Mouse (Mus musculus) Patski (cell line): ENCODE data around the gene Mrpl4. TPM values are rescaled to one million over a fixed set of nuclear protein-coding genes. Genes with fewer than 3 reads are reported as not detected.

ENCODE experiments used
- ATAC-seq: fragments of 100-300 bp; one replicate; pipeline ENCODE4 v1.8.0; 2021
- CTCF ChIA-PET: fragments of 350-600 bp; sonication (Branson Sonifier 250); formaldehyde crosslinking; loops from one replicate; lab custom pipeline; 2022; ENCODE audit warnings: inconsistent platforms; lab: Charles Lee
- POLR2A ChIA-PET: fragments of 350-600 bp; sonication (Branson Sonifier 250); formaldehyde crosslinking; loops from one replicate; lab custom pipeline; 2022; ENCODE audit warnings: antibody characterized with exemption, inconsistent platforms; lab: Charles Lee
- DNase-seq: peaks from one replicate; pipeline ENCODE4 v3.0.0-alpha.2; 2011; ENCODE audit warnings: low read depth, low spot score
- H3K27me3 ChIP-seq: fragments of 371-371 bp; one replicate; pipeline ENCODE4 v1.5.1; 2021
- CTCF ChIP-seq: fragments of 100-300 bp; IDR thresholded peaks from one replicate; pipeline ENCODE4 v1.5.1; 2021
- in situ Hi-C: fragments of 300-500 bp; cut with MboI; formaldehyde crosslinking; loops from 3 replicates; pipeline ENCODE4 v1.11.1; 2018; ENCODE audit warnings: low pct_unique_long_range_greater_than_20kb, mixed read lengths
- polyA plus RNA-seq: library from polyadenylated mRNA; unstranded; gene quantifications from one replicate; pipeline ENCODE4 v1.2.3, GENCODE M21; 2021

The Mrpl4 gene
- polyA plus RNA-seq, 1 experiment from 2014 or later: 89.1 TPM

GRCm38 (mm10) chr9:20973001-20973681, 29.4 kb upstream of the Mrpl4 start:
- POLR2A ChIA-PET: interaction anchor here (0.8 kb wide), 1 partner anchor 10 kb away, joined by 3 read pairs; no protein-coding TSS in a partner anchor
- DNase-seq: no peak
- CTCF ChIA-PET: no interaction called here
- no peak for ATAC-seq
- in situ Hi-C loops: no loop called here
- TF ChIP-seq CTCF: no peak
- H3K27me3 ChIP-seq: no peaks in the 10 kb centered on the region

GRCm38 (mm10) chr9:20973682-20974075, 28.9 kb upstream of the Mrpl4 start:
- in situ Hi-C loops: no loop called here
- ChIA-PET CTCF (interaction anchor here (1.6 to 2.2 kb wide), 2 partner anchors 23 to 30 kb away, joined by 4 to 8 read pairs; no protein-coding TSS in a partner anchor), POLR2A (interaction anchor here (0.8 kb wide), 1 partner anchor 16 kb away, joined by 4 read pairs; no protein-coding TSS in a partner anchor)
- H3K27me3 ChIP-seq: no peaks in the 10 kb centered on the region
- ATAC-seq: no peak
- no peak for DNase-seq
- no peak for TF ChIP-seq CTCF

GRCm38 (mm10) chr9:20975431-20976215, 26.9 kb upstream of the Mrpl4 start:
- ATAC-seq: peak; percentile 61
- in situ Hi-C loops: no loop called here

GRCm38 (mm10) chr9:20976216-20976960, 26.1 kb upstream of the Mrpl4 start, which contains the start of gene S1pr2:
Gene S1pr2 (minus strand): TSS chr9:20976781.
- DNase-seq (no peak), ATAC-seq (peak; percentile 57)
- ChIA-PET CTCF (interaction anchor here (1.2 to 2.2 kb wide), 2 partner anchors 21 to 33 kb away, joined by 3 to 8 read pairs; no protein-coding TSS in a partner anchor), POLR2A (interaction anchor here (0.7 to 1.2 kb wide), 3 partner anchors 12 to 84 kb away, joined by 3 to 4 read pairs (median 3); no protein-coding TSS in a partner anchor)
- TF ChIP-seq CTCF: no peak
- in situ Hi-C loops: no loop called here
- no peaks in the 10 kb centered on the region for H3K27me3 ChIP-seq

More at GRCm38 (mm10) chr9:20975431-20976215, 26.9 kb upstream of the Mrpl4 start:
- no peaks in the 10 kb centered on the region for H3K27me3 ChIP-seq
- ChIA-PET CTCF (interaction anchor here (1.0 to 2.2 kb wide), 4 partner anchors 22 to 32 kb away, joined by 3 to 8 read pairs (median 4); no protein-coding TSS in a partner anchor), POLR2A (interaction anchor here (0.7 to 1.2 kb wide), 4 partner anchors 11 to 83 kb away, joined by 3 to 6 read pairs (median 4); no protein-coding TSS in a partner anchor)
- no peak for DNase-seq
- no peak for TF ChIP-seq CTCF

- TF ChIP-seq CTCF: no peak
Observed at GRCm38 (mm10) chr9:20976961-20977689, 25.4 kb upstream of the Mrpl4 start.

GRCm38 (mm10) chr9:20978409-20979095, 24.0 kb upstream of the Mrpl4 start:
- no peak for ATAC-seq
- DNase-seq: no peak
- in situ Hi-C loops: no loop called here
- ChIA-PET CTCF (interaction anchor here (1.2 to 1.7 kb wide), 2 partner anchors 16 to 20 kb away, joined by 3 to 6 read pairs; no protein-coding TSS in a partner anchor), POLR2A (interaction anchor here (0.6 kb wide), 2 partner anchors 8 to 14 kb away, joined by 3 to 4 read pairs; no protein-coding TSS in a partner anchor)
- peaks cover 4% of the 10 kb centered on the region for H3K27me3 ChIP-seq
- TF ChIP-seq CTCF: no peak

More at GRCm38 (mm10) chr9:20976961-20977689, 25.4 kb upstream of the Mrpl4 start:
- POLR2A ChIA-PET: no interaction called here
- no peaks in the 10 kb centered on the region for H3K27me3 ChIP-seq
- DNase-seq (no peak), ATAC-seq (no peak)
- in situ Hi-C loops: no loop called here
- CTCF ChIA-PET: interaction anchor here (1.2 kb wide), 1 partner anchor 21 kb away, joined by 3 read pairs; no protein-coding TSS in a partner anchor

- peaks cover 5% of the 10 kb centered on the region for H3K27me3 ChIP-seq
- DNase-seq: no peak
- TF ChIP-seq CTCF: no peak
- POLR2A ChIA-PET: interaction anchor here (0.6 kb wide), 1 partner anchor 14 kb away, joined by 3 read pairs; no protein-coding TSS in a partner anchor
- in situ Hi-C loops: no loop called here
- CTCF ChIA-PET: interaction anchor here (1.2 to 1.7 kb wide), 2 partner anchors 15 to 19 kb away, joined by 3 to 6 read pairs; no protein-coding TSS in a partner anchor
- ATAC-seq: no peak
Observed at GRCm38 (mm10) chr9:20979181-20979580, 23.4 kb upstream of the Mrpl4 start.

GRCm38 (mm10) chr9:20979769-20980168, 22.8 kb upstream of the Mrpl4 start:
- ChIA-PET CTCF (interaction anchor here (1.7 kb wide), 1 partner anchor 19 kb away, joined by 6 read pairs; no protein-coding TSS in a partner anchor), POLR2A (no interaction called here)
- TF ChIP-seq CTCF: no peak
- no peak for DNase-seq
- in situ Hi-C loops: no loop called here
- peaks cover 5% of the 10 kb centered on the region for H3K27me3 ChIP-seq
- ATAC-seq: no peak
